Mouse (Mus musculus) CH12.LX (cell line): ENCODE data around the gene Tln2.

Experiments used
- CTCF ChIP-seq, 2 experiments: IDR thresholded peaks in 1 of 2; conservative IDR thresholded peaks in 1 of 2; 2 replicates each; pipeline ENCODE4 v1.5.1; 2011 to 2012; ENCODE audit warnings: low read depth in 2 of 2, low read length in 2 of 2, improper control_type of control experiment in 1 of 2, inconsistent platforms in 1 of 2, mild to moderate bottlenecking in 1 of 2, moderate library complexity in 1 of 2
- HCFC1 ChIP-seq: IDR thresholded peaks from 2 replicates; pipeline ENCODE4 v1.6.1; 2012; ENCODE audit warnings: low read depth, mild to moderate bottlenecking, inconsistent platforms, low read length, improper control_type of control experiment
- MAX ChIP-seq: IDR thresholded peaks from 2 replicates; pipeline ENCODE4 v1.6.1; 2011; ENCODE audit warnings: low read length, improper control_type of control experiment
- POLR2A ChIP-seq: IDR thresholded peaks from 2 replicates; pipeline ENCODE4 v1.6.1; 2011; ENCODE audit warnings: low read depth, mild to moderate bottlenecking, improper control_type of control experiment, low read length
- POLR2AphosphoS2 ChIP-seq: IDR thresholded peaks from 2 replicates; pipeline ENCODE4 v1.6.1; 2011; ENCODE audit warnings: low read depth, low read length, improper control_type of control experiment

DNA sequence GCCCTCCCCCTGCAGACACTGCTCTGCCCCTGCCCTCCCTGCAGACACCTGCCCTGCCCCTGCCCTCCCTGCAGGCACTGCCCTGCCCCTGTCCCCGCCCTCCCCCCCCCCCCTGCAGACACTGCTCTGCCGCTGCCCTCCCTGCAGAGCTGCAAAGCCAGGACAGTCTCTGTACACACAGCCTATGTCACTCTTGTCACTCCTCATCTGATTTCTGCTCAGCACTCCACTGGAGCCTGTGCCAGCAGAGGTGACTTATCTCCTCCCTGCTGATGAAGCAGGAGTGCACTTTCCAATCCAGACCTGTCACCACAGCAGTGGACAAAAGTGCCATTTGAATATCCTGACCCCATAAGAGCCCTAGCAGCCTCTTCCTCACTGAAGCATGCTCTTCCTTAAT is 118.0 kb downstream of the Tln2 start:
- TF ChIP-seq CTCF (conservative IDR thresholded peaks at IDR 0.05 in 1 of 2, IDR thresholded peaks at IDR 0.05 in 1 of 2; ENCODE audit: low read depth in 2 of 2, low read length in 2 of 2), result no peak
- TF ChIP-seq HCFC1, result no peak
- TF ChIP-seq POLR2A, result no peak
- no peak for TF ChIP-seq MAX
- no peak for TF ChIP-seq POLR2AphosphoS2
